Mouse (Mus musculus): ENCODE measurements at regions not wholly inside any gene's neighbourhood (a gene's known extent, or its start where the extent isn't known, plus 50 kb on each side); places are given as distances from the start of the nearest gene placed in this dataset.

DNA sequence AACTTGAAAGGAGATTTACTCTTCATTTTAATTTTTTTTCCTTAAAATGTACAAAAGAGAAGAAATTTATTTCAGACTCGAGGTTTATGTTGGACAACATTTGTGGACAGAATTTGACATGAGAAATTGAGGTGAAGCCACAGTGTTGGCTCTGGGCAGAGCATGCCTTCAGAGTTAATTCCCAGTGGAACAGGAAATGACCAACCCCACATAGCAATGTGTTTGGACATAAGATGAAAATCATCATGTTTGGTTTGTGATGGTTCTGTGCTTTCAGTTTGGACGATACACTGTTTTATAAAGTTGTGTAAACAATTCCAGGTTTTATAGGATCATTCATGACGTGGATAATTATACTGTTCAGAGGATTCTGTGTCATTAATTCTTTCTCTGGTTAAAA is 271.9 kb upstream of the Mettl25 start:
- peak; percentile 2 for DNase-seq (ENCODE audit: low spot score)

DNA sequence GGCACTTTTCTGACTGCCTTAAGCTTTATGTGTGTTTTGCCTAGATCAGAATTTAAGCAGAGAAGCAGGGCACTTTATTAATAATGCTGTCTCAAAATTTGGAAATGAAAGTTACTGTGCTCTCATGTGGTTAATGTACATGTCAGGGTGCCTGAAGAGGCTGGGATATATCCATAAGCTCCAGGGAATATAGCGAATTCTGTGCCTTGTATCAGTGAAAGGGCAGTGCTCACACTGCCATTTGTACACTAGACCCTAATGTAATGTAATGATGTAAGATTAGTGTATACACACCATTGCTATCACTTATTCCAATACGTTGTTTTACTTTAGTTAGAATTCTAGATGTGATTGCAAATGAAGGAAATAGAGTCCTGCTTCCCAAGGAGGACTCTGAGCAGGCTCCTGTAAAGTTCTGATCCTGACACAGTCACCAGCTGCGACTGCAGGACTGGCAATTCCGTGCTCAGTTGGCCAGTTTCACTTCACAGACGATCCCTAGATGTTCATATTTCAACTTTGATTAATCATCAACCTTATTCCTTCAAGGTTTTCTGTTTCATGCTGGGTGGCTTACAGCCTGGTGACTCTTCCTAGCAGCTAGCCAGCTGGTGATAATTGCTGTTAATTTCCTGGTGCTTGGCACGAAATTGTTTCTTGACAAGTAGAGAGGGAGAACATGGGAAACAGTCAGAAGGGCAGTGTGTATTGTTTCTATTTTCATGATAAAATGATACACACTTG is 273.7 kb upstream of the Mettl25 start:
- no peak for DNase-seq (ENCODE audit: low spot score)

DNA sequence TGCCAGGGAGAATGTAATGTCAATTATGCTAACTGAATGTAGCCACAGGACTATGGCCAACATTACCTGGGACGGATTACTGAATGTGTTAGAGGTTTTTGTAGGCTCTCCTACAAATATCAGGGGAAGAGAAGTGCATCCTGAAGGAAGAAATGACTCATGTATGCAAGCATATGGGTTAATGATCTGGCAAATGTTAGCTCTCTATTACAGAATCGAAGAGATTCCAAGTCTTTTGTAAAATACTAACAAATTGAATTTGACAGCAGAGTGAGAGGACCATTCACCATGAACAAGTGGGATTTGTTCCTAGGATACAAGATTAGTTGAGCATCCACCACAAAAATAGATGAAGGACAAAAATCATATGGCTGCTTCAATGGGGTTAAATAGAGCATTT is 280.6 kb upstream of the Mettl25 start:
- no peak for DNase-seq (ENCODE audit: low spot score)

DNA sequence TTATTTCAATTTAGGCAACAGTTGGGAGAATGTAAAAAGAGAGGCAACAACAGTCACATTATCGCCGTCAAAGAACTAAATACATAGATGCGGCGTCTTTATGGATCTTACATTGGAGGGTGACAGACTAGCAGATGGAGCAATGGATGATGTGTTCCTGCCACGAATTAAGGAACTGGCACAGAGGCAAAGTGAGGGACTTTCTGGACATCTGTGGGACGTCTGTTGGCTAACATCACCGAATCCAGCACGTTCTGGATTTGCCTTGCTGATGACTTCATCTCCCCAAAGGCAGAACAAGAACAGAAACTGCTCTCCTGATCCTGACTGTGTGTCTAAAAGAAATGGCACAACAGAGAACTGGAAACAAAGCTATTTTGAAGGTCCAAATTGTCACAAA is 281.8 kb upstream of the Mettl25 start:
- DNase-seq (ENCODE audit: low spot score): no peak

DNA sequence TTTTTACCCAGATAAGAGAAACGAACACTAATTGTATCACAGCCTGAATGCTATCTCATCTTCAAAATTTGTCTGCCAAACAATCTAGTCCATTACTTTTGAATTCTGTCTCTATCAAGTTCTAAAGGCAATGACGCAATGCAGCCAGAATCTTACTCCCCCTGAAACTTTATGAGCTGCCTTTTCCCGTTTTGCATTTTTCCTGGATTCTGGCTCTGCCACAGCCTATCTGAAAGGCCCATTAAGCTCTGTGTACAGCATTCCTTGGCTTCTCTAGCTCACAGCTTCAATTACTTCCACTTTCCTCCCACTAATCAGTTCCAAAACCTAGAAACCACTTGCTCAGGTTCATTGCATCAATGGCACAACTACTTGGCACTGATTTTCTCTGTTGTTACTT is 298.0 kb upstream of the Ppfia2 start:
- DNase-seq (ENCODE audit: low spot score): no peak

DNA sequence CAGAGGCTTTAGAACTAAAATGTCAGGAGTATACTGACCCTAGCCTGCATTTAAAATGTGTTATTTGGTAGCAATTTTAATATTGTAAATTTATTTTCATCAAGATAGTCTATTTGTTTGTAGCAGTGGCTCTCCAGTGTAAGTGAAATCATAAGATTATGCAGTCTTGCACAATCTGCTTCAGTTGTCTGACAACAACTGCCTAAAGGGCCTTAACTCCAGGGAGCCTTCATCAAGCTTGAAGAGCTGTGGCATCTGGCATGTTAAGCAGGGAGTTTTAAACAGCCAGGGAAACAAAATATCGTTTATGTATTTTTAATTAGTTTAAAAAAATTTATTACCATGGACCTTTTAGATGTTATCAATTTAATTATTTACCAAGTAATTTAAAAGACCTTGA is 295.7 kb upstream of the Ppfia2 start:
- no peak for DNase-seq (ENCODE audit: low spot score)

DNA sequence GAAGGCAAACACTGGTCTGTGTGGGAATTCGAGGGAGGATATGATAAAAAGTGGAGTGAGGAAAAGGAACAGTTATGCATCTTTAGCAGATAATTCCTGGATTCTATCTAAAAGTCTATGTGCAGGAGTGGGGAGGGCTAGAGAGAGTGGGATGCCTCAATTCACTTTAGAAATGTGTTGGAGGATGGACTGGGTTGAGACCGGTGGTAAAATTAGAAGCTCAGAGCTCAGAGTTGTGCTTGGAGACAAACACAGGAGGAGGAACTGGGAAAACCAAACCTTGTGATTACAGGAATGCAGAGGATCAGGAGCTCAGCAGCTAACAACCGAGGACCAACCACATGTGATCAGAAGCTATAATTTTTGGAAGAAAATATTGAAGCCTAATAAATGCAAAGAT is 290.5 kb upstream of the Ppfia2 start:
- no peak for DNase-seq (ENCODE audit: low spot score)

DNA sequence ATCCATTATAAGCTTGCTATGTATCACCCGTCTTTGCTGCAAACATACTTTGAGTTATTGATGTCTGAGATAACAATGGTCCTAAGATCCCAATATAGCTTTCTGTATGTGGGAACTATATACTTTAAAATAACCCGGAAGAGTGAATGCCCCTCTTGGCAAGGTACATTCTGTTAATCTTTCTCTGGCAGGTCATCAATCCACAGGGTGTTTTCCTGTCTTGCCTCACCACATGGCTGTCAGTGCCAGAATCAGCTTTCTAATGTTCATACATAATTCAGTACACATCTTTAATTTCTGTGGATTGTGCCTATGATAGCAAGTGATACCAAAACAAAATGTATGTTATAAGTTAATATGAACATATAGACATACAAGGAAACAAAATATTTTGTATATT is 267.6 kb upstream of the Ppfia2 start:
- no peak for DNase-seq (ENCODE audit: low spot score)

DNA sequence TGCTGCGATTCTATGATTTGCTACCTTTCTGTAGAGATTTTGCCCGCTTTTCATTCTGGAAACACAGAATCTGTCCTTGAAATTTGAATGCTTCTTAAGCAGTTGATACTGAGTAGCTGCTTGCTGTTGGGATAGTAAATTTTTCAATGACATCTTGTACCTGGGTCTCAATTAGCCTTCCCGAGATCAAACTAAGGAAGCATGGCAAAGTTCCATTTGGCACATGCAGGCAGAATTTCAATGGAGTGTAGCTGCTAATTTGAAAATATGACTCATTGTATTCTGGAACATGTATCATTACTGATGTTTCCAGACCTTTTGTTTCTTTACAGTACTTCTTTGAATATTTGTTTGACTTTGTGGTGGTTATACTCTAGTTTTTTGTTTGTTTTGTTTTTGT is 245.9 kb upstream of the Ppfia2 start:
- no peak for DNase-seq (ENCODE audit: low spot score)

DNA sequence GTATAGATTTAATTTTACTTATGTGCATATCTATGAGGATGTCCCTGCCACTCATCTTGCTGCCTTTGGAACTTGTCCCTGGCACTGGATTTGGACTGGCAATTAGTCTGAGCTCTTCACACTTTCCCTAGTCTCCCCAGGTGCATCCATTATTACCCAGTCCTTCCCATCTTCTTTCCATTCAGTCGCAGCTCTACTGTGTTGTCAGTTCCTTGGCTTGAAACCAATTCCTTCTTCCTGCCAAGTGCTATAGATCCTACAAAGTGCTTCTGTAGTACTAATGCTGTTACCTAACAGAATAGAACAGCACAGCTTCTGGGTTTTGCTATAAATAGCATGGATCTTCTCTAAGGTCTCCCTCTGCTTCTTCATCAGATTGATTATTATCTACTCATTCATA is 228.0 kb upstream of the Ppfia2 start:
- no peak for DNase-seq (ENCODE audit: low spot score)

DNA sequence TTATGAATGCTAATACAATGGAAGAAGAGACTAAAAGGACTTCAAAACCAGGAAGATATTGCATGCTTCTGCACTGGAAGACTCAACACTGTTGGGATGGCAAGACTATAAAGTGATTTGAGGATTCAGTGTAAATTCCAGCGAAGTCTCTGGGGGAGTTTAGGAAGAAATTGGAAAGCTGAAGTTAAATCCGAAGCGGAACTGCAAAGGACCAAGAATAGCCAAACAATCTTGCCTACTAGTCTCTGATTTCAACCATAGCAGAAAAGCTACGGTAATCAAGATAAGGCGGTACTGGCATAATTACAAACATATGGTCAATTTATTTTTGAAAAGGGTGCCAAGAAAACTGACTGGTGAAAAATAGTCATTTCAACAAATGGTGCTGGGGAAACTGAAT is 216.0 kb upstream of the Ppfia2 start:
- DNase-seq (ENCODE audit: low spot score): no peak

DNA sequence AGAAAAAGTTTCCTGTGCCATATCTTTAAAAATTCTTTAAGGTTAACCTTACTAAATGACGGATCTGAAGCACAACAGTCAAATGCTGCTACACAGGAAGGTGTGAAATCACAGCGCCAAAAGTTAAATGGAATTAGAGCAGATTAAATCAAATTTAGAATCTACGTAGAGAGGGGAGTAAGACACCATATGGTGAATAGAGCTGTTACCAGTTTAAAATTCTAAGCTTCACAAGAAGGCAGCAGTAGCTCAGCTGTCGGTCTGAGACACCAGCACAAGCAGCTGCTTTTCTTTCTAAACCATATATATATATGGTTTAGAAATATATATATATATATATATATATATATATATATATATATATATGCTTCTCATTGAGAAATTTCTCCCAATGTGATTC is 210.3 kb upstream of the Ppfia2 start:
- DNase-seq (ENCODE audit: low spot score): no peak

DNA sequence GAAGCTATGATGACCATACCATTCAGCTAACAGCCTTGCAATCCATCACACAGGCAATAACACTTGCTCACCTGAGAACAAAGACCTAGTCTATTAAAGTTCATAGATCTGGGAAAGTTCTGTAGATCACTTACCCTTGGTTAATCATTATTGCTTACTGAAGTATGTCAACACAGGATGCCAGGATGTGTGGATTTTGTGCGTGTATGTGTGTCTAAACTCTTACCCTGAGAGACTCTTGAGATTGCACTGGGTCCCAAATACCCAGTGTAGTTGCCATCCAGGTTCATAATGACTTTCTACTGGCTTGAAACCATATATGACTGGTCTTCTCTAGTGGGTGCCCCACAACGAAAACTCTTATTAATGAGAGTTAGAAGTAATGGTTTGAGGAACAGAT is 196.8 kb upstream of the Ppfia2 start:
- no peak for DNase-seq (ENCODE audit: low spot score)

DNA sequence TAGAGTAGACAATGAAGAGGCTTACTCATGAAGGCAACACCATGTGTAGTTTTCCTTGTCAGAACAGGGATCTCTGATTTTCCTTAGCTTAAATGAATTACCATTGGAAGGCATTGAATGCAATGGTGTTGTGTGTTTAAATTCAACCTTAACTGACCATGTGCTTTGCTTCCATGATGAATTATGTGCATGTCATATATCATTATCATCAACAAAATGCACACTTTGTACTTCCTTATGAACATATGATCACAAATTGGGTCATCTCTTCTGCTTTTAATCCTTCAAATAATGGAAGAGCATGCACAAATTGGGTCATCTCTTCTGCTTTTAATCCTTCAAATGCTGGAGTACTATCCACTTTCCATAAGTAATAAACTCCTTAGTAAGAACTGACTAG is 180.2 kb upstream of the Ppfia2 start:
- no peak for DNase-seq (ENCODE audit: low spot score)

DNA sequence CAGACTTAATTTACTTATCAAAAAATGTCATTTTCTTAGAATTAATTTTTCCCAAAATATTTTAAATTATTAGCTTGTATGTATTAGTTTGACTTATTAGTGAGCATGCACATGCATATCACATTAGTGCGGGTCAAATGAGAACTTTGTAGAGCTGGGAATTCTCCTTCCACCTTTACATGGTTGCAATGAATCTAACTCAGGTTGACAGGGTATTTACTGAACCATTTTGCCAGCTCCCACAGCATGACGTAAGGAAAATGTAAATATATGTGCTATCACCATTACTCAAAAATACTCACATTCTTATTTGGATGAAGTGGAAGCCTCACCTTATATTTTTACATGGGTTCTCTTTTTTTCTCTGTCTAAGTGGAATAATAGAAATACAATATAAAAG is 179.4 kb upstream of the Ppfia2 start:
- no peak for DNase-seq (ENCODE audit: low spot score)

DNA sequence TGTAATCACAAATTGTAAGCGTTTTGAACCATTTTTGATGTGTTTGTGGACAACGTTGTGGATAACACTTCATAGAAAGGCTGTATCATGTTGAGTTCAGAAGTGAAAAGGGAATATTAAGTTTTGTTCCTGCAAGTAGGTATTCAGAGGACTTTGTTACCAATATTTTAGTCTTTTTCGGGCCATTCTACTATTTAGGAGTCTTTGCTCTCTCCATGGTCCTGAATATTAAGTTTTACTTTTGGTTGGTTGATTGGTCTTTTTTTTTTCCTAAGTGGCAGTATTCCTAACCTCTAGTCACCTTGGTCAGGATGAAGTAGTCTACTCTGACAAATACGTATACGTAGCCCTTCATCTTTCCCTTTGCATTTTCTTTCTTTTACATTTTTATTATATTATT is 174.6 kb upstream of the Ppfia2 start:
- no peak for DNase-seq (ENCODE audit: low spot score)

DNA sequence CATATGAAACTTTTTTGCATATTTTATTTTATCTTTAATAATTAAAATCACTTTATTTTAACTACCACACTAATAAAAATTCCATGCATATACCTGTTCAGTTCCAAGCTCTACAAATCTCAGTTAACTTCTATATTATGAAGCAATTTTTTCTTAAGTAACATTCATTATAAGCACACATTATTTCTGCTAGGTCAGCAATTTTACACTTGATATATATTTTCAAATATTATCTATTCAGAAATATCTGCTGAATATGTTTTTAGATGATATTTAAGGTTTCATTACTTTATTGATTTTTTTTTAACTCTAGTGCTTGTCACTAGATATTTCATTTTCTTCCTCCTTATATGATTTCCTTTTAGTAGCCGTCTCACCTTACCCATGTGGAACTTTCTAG is 135.0 kb upstream of the Ppfia2 start:
- DNase-seq (ENCODE audit: low spot score): no peak

DNA sequence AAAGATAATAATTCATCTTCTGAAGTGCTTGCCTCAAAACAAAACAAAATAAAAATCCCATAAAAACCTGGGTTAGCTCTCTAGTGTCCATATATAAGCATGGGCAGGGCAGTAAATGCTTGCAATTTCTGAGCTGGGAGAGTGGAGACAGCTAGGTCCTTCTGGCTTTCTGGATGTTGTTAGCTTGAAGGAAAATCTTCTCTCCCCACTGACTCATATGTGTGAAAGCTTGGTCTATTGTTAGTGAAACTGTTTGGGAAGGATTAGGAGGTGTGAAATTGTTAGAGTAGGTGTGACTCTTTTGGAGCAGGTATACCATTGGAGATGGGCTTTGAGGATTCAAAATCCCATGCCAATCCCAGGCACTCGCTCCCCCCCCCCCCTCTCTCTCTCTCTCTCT is 118.5 kb upstream of the Ppfia2 start:
- no peak for DNase-seq (ENCODE audit: low spot score)

DNA sequence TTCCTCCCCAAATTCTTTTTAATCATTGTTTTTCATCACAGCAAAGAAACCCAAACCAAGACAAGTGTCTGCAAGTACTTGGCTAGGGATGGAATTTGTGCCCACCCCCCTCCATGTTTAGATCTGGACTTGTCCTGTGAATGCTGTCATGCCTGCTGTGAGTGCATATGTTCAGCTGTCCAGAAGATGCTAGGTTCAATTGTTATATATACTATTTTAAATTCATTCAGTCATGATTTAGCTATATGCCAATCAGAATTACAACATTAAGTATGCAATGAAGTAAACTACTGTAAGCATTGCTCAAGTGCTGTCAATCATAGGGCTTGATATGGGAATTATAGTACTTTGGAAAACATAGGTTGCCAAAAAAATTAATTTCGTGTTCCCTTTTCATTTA is 94.5 kb upstream of the Ppfia2 start:
- DNase-seq (ENCODE audit: low spot score): no peak

DNA sequence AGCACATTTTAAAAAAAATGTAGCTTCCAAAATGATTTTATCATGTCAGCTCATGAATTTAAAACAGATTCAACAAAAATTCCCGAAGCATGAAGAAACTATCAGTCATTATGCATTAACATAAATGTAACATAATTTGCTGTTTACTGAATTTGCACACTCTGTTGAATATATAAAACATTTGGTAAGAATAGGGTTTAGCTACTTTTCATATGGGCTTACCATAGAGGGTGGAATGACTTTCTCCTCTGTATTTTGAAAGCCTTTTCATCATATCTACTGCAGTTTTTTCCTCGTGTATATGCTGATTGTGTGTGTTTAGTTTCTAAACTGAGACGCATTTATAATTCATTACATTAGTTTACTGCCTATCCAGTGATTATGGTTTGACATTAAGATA is 94.0 kb upstream of the Ppfia2 start:
- DNase-seq (ENCODE audit: low spot score): no peak

DNA sequence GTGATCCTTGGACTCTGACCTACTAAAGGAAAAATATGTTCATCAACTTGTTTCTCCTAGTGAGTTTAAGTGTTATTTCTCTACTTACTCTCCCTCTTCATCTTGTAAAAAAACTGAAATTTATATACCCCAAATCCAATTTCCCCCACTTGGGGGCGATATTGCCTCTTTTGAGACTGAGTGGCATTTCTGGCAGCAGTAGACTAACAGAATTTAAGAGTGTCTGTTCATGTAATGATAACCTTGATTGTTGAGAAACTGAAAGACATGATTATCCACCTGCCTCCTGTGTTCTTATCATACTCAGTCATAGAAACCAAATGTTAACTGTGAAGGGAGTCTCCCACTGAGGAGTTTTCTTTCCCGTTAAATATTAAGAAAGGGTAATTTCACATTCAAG is 89.5 kb upstream of the Ppfia2 start:
- DNase-seq (ENCODE audit: low spot score): no peak

DNA sequence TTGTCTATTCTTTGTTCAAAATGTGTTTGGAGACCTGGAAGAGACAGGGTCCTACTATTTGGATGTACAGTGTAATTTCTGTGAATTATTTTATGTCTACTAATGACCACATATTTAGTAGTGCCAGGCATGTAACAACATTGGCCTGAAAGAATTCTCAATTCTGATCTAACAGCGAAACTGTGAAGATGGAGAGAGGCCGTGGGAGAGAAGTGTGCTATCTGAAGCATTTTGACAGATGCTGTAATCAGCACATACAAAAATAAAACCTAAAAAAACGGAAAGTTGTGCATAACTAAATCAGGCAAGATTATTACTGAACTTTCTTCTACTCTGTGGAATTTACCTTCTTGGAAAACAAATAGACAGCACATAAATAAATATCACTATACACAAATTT is 61.4 kb upstream of the Ppfia2 start:
- no peak for DNase-seq (ENCODE audit: low spot score)

DNA sequence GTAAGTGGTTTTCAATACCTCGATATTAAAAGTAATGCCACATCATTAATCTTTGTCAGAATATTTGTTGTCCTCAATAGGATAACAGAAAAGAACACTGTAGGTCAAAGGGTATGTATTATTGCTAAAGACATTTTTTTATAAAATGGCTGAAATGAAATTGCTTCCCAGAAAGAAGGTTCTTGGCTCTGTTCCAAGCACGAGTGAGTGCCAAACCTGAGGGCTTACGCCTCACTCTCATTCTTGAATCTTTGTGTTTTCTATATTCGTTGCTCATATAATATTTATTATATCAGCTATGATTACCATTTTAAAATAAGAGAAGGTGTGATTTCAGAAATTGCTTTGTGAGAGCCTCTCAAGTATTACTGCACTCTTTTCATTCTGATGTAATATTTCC is 57.0 kb upstream of the Ppfia2 start:
- DNase-seq (ENCODE audit: low spot score): peak; percentile 6

DNA sequence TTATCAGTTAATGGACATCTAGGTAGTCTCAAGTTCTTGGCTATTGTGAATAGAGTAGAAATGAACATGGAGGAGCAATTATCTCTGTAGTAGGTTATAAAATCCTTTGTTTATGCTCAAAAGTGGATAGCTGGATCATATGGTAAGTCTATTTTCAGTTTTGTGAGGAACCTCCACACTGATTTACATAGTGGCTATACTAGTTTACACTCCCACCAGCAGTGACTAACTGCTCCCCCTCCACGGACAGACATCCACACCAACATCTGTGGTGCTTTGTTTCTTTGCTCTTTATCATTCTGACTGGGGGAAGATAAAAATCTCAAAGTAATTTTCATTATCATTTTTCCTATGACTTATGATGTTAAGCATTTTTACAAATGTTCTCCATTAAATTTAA is 55.1 kb upstream of the Ppfia2 start:
- no peak for DNase-seq (ENCODE audit: low spot score)

DNA sequence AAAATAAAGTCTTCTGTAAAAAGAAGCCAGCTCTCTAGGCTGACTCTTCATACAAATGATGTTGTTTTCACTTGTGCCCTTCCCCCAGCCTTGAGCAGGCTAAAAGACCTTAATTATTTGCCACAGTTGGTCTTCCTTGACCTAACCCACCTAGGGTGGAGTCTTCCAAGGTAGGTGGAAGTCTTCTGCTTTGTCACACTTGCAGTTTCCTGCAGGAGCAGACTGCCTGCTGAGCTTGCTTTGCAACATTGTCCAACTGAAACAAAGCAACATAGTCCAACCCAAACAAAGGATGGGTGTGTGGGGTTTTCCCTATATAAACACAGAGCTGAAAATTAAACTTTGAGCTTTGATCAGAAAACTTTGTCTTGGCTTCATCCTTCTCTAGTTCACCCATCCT is 53.0 kb upstream of the Ppfia2 start:
- no peak for DNase-seq (ENCODE audit: low spot score)

Measured in adipocyte (in vitro differentiated cells).